Mouse (Mus musculus) G1E (cell line): Measurements from ENCODE around the gene Pdia5. TPM values are rescaled to one million over a fixed set of nuclear protein-coding genes. Genes with fewer than 3 reads are reported as not detected.

Source experiments
- ATAC-seq: 2 replicates; pipeline ENCODE4 v1.8.0; 2016; ENCODE audit warnings: mild to moderate bottlenecking; ENCODE audit not compliant: insufficient number of reproducible peaks, poor library complexity, low FRiP score, severe bottlenecking; ENCODE audit errors: extremely low read depth
- DNase-seq: peaks from one replicate; pipeline ENCODE4 v3.0.0; 2012; ENCODE audit warnings: low spot score
- H3K27me3 ChIP-seq: 2 replicates; pipeline ENCODE4 v1.6.1; 2012; ENCODE audit warnings: mild to moderate bottlenecking, low read length, inconsistent platforms; ENCODE audit not compliant: insufficient read depth
- H3K36me3 ChIP-seq: replicated peaks from 2 replicates; pipeline ENCODE3; 2012; ENCODE audit warnings: mild to moderate bottlenecking, inconsistent platforms
- H3K4me1 ChIP-seq: 2 replicates; pipeline ENCODE4 v1.6.1; 2012; ENCODE audit warnings: low read depth, low read length, inconsistent platforms, mixed read lengths; ENCODE audit not compliant: insufficient read depth
- H3K4me3 ChIP-seq: 2 replicates; pipeline ENCODE4 v1.5.1; 2012; ENCODE audit warnings: low read depth, mild to moderate bottlenecking, inconsistent platforms, low read length, moderate library complexity, mixed read lengths
- H3K9me3 ChIP-seq: replicated peaks from 2 replicates; pipeline ENCODE4 v1.6.1; 2012; ENCODE audit warnings: inconsistent platforms
- CTCF ChIP-seq: IDR thresholded peaks from 2 replicates; pipeline ENCODE4 v1.5.1; 2012; ENCODE audit warnings: low read depth, low read length, inconsistent platforms, mixed read lengths
- GATA1 ChIP-seq: IDR thresholded peaks from 2 replicates; pipeline ENCODE4 v1.6.1; 2012; ENCODE audit warnings: borderline replicate concordance, low read length, inconsistent platforms, mixed read lengths
- GATA2 ChIP-seq: IDR thresholded peaks from 2 replicates; pipeline ENCODE4 v1.6.1; 2012; ENCODE audit warnings: low read depth, low read length, inconsistent platforms, borderline replicate concordance
- POLR2AphosphoS5 ChIP-seq: IDR thresholded peaks from 2 replicates; pipeline ENCODE4 v1.6.1; 2012; ENCODE audit warnings: low read depth, low read length, inconsistent platforms; ENCODE audit not compliant: insufficient replicate concordance
- TAL1 ChIP-seq: conservative IDR thresholded peaks from 2 replicates; pipeline ENCODE4 v1.6.1; 2012; ENCODE audit warnings: low read depth, low read length, inconsistent platforms, mixed read lengths
- polyA plus RNA-seq: library from polyadenylated mRNA; stranded (reverse); fragments of >175 nt; gene quantifications from 2 replicates; pipeline ENCODE4 v1.2.3, GENCODE M21; 2012
- total RNA-seq, 2 experiments: library from RNA; stranded (forward) in 1 of 2; stranded (reverse) in 1 of 2; fragments of 200-1000 nt in 1 of 2; fragments of >200 nt in 1 of 2; fragmentation: Nextera tagmentation in 1 of 2; gene quantifications; 2 replicates each; pipeline ENCODE4 v1.2.3; 2014 to 2017

Pdia5 gene
- total and polyA plus RNA-seq, 3 experiments, result not detected

DNA sequence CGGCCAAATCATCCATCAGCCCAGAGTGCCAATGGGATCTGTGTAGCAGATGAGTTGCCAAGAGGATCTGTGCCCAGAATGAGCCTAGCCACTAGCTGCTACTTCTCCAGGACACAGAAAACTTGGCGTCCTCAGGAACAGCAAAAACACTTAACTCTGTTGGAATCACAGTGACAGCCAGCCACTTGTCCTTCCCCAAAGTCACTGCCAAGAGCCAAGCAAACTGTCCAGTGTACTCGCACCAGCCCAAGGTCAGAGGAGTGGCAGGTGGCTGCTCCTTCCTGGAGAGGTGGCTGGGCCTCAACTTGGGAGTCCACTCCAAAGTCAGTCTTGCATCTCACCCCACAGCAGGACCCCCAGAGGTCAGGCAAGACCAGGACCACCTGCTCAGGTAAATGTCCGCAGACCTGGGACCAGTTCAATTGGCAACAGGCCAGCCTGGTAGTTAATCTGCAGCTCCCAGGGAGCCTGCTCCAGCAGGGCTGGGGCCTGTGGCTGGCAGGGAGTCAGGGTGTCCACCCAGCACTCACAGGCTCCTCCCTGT is 24.8 kb downstream of the Pdia5 start:
- DNase-seq, result no peak
- no peak overlapping the region for H3K4me3 ChIP-seq
- no peak for ATAC-seq
- no peaks in the 10 kb centered on the region for H3K9me3 ChIP-seq
- peaks cover 10% of the 10 kb centered on the region; the same call in 1 of the 2 replicates for H3K27me3 ChIP-seq
- TF ChIP-seq TAL1 (no peak), CTCF (no peak), POLR2AphosphoS5 (no peak), GATA1 (no peak)
- H3K36me3 ChIP-seq, result no peaks in the 10 kb centered on the region
- no peaks in the 10 kb centered on the region for H3K4me1 ChIP-seq

DNA sequence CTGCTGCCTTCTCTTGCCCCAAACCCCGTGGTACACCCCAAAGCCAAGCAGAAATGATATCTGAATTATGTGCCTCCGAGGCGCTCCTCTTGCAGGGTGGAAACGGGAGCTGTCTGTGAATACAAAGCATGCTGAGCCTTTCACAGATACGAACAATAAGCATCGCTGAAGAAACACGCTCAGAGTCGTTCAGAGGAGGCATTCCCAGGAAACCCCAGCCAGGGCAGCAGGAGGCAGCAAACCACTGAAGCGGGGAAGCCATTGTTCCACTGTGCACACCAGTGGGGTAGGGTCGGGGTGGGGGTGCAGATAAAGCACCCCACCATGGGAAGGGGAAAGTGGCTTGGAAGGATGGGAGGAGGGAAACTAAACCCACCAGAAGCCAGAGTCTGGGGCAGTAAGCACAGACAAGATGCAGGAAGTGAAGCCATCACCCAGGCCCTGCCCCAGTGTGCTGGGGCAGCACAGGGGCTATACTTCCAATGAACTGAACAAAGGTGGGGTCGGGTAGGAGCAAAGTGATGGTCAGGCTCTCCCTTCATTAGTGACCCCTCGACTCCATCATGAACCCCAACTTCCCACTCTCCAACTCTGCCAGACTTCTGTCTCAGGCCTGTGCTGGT is 25.9 kb downstream of the Pdia5 start:
- Histone ChIP-seq H3K4me3 (no peak overlapping the region), H3K36me3 (no peaks in the 10 kb centered on the region), H3K4me1 (no peaks in the 10 kb centered on the region), H3K27me3 (peaks cover 10% of the 10 kb centered on the region; the same call in 1 of the 2 replicates), H3K9me3 (no peaks in the 10 kb centered on the region)
- no peak for TF ChIP-seq POLR2AphosphoS5
- TF ChIP-seq CTCF, result no peak
- TF ChIP-seq GATA1, result no peak
- TF ChIP-seq GATA2, result no peak
- no peak for TF ChIP-seq TAL1
- no peak for ATAC-seq
- no peak for DNase-seq

DNA sequence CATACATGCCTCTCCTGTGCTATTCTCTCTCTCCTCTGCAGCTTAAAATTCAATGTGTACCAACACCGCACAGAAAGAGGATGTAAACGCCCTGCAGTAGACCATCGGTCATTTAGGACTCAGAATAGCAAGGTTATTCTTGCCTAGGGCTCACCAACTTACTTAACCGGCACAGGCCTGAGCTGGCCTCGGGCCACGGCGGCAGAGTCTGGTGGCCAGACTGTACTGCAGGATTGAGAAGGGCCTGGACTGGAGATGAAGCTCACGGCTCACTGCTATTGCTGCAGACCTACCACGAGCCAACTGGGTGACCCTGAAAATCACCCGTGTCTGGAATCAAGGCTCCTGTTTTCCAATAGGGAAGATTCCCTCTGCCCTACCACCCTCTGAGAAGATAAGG is 27.0 kb downstream of the Pdia5 start:
- no peak for DNase-seq
- ATAC-seq, result no peak
- no peak overlapping the region for H3K4me3 ChIP-seq
- no peaks in the 10 kb centered on the region for H3K36me3 ChIP-seq
- TF ChIP-seq GATA2 (no peak), GATA1 (no peak), TAL1 (no peak), CTCF (no peak), POLR2AphosphoS5 (no peak)
- H3K9me3 ChIP-seq, result no peaks in the 10 kb centered on the region
- no peaks in the 10 kb centered on the region for H3K4me1 ChIP-seq
- peaks cover 10% of the 10 kb centered on the region; the same call in 1 of the 2 replicates for H3K27me3 ChIP-seq

DNA sequence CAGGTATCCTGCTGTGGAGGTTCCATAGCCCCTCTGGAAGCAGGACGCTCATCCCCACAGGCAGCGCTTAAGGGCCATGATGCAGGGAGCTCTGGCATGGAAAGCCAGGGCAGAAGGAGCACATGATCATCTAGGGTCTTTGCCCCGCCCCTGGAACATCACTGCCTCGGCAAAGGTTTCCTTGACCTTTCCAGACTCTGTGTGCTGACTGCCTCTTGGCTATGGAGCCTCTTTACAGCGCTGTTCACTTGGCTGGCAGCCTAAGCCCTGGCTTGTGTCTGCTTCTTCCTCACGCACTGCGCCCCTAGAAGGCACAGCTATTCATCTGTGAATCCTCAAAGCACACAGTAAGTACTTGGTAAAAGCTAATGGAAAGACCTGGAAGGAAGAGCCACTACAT is 27.7 kb downstream of the Pdia5 start:
- DNase-seq, result no peak
- TF ChIP-seq TAL1, result no peak
- no peak for TF ChIP-seq GATA1
- no peak for TF ChIP-seq POLR2AphosphoS5
- no peak for TF ChIP-seq CTCF
- TF ChIP-seq GATA2, result no peak
- Histone ChIP-seq H3K9me3 (no peaks in the 10 kb centered on the region), H3K27me3 (peaks cover 10% of the 10 kb centered on the region; the same call in 1 of the 2 replicates), H3K36me3 (no peaks in the 10 kb centered on the region), H3K4me1 (no peaks in the 10 kb centered on the region), H3K4me3 (no peak overlapping the region)
- ATAC-seq, result no peak

DNA sequence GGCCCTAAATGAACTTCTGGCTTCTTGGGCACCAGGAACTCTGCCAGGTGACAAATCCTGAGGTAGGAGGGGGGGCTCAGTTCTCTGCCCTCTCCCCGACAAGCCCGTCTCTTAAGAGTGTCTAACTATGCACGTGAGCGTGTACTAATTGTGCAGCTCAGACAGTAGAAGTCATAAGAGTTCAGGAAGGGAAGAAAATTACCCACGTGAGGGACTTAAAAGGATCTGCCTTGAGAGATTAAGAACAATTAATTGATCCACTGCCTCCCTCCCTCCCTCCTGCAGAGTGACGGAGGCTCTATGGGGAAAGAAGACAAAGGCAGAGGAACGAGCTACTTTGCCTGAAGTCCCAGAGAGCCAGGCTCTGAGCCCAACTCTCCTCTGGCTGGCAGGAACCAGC is 31.1 kb downstream of the Pdia5 start:
- no peaks in the 10 kb centered on the region for H3K9me3 ChIP-seq
- TF ChIP-seq GATA1 (no peak), TAL1 (no peak), CTCF (no peak), GATA2 (no peak), POLR2AphosphoS5 (no peak)
- DNase-seq (no peak), ATAC-seq (no peak)
- no peak overlapping the region for H3K4me3 ChIP-seq
- H3K4me1 ChIP-seq, result no peaks in the 10 kb centered on the region
- peaks cover 12% of the 10 kb centered on the region; the same call in 1 of the 2 replicates for H3K27me3 ChIP-seq
- no peaks in the 10 kb centered on the region for H3K36me3 ChIP-seq

DNA sequence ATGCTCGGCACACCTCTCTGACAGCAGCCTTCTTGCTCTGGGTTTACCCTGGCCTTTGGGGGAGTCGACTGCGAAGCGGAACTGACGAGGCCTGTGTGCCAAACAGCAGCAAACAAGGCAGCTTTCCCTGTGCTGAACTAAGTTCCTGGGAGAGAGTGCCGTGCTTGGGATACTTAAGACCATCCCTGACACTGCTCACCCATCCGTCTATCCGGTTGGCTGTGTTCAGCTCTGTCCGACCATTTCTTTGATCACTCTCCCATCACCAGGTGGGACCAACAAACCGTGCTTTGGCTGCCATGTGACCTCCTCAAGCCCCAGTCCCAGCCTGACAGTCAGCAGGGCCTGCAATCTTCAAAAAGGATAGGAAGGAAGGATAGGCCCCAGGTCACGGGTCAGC is 32.4 kb downstream of the Pdia5 start:
- H3K27me3 ChIP-seq, result peaks cover 9% of the 10 kb centered on the region; the same call in 1 of the 2 replicates

More for the DNA sequence above, 32.4 kb downstream of the Pdia5 start:
- no peak overlapping the region for H3K4me3 ChIP-seq
- ATAC-seq, result no peak
- no peaks in the 10 kb centered on the region for H3K9me3 ChIP-seq
- TF ChIP-seq GATA1, result no peak
- no peak for TF ChIP-seq GATA2
- TF ChIP-seq CTCF, result no peak
- no peak for TF ChIP-seq POLR2AphosphoS5
- no peak for TF ChIP-seq TAL1
- no peaks in the 10 kb centered on the region for H3K4me1 ChIP-seq
- DNase-seq, result no peak
- H3K36me3 ChIP-seq, result no peaks in the 10 kb centered on the region
